Mouse (Mus musculus): Measurements from ENCODE around the gene Tbx10.

GRCm38 (mm10) chr19:4046866-4047254, 54.3 kb downstream of the Tbx10 start:
- no peak for TF ChIP-seq POLR2A (IDR thresholded peaks at IDR 0.05; ENCODE audit: borderline replicate concordance, extremely low read depth, insufficient read depth, insufficient read length, poor library complexity, severe bottlenecking)
- no peak for TF ChIP-seq CTCF (IDR thresholded peaks at IDR 0.05; ENCODE audit: borderline replicate concordance, extremely low read depth, insufficient read depth, insufficient read length)
